Mouse (Mus musculus) C2C12 (cell line): ENCODE measurements at regions not wholly inside any gene's neighbourhood (a gene's known extent, or its start where the extent isn't known, plus 50 kb on each side); places are given as distances from the start of the nearest gene placed in this dataset.

Source experiments
- CTCF ChIP-seq: IDR thresholded peaks from one replicate; pipeline ENCODE4 v1.5.1; 2011; ENCODE audit not compliant: control insufficient read depth, insufficient read depth, insufficient read length
- FOSL1 ChIP-seq: IDR thresholded peaks from one replicate; pipeline ENCODE4 v1.8.0; 2011; ENCODE audit warnings: mild to moderate bottlenecking, low read length; ENCODE audit not compliant: poor library complexity, insufficient read depth, severe bottlenecking
- MAX ChIP-seq: IDR thresholded peaks from one replicate; pipeline ENCODE4 v1.6.1; 2011; ENCODE audit warnings: mild to moderate bottlenecking, control low read depth
- USF1 ChIP-seq: IDR thresholded peaks from one replicate; pipeline ENCODE4 v1.6.1; 2011; ENCODE audit warnings: low read depth, mild to moderate bottlenecking, control low read depth, moderate library complexity

- TF ChIP-seq USF1: no peak
- TF ChIP-seq CTCF: no peak
- TF ChIP-seq MAX: no peak
- TF ChIP-seq FOSL1: no peak
These were observed 77.0 kb upstream of the Mad2l1 start for GRCm38 (mm10) chr6:66458172-66458571.
